Mouse (Mus musculus) ES-Bruce4 (cell line): ENCODE data around the gene Ubac2.

ENCODE experiments used
- CTCF ChIP-seq: IDR thresholded peaks from one replicate; pipeline ENCODE4 v1.8.1; 2011; ENCODE audit warnings: low read depth, low read length
- POLR2A ChIP-seq: IDR thresholded peaks from one replicate; pipeline ENCODE4 v1.8.1; 2011; ENCODE audit warnings: low read length; ENCODE audit not compliant: insufficient read depth

GRCm38 (mm10) chr14:121954608-121955007, 76.2 kb downstream of the Ubac2 start:
- no peak for TF ChIP-seq CTCF
- no peak for TF ChIP-seq POLR2A
